Mouse (Mus musculus) myocyte (in vitro differentiated cells): ENCODE data around the gene Aff4. TPM values are rescaled to one million over a fixed set of nuclear protein-coding genes. Genes with fewer than 3 reads are reported as not detected.
"Not testable (repeated sequence)": the region's sequence is repeated elsewhere in the genome, so short reads cannot be mapped to it uniquely, and the experiment has no call there.

Experiments
- H3K27me3 ChIP-seq: one replicate; pipeline ENCODE4 v1.6.1; 2011; ENCODE audit not compliant: control insufficient read depth, insufficient read depth, insufficient read length
- H3K36me3 ChIP-seq: one replicate; pipeline ENCODE4 v1.6.1; 2011; ENCODE audit not compliant: control insufficient read depth, insufficient read depth
- H3K4me2 ChIP-seq: one replicate; pipeline ENCODE4 v1.6.1; 2011; ENCODE audit warnings: low read depth, control low read depth
- H3K4me3 ChIP-seq: one replicate; pipeline ENCODE4 v1.5.1; 2011; ENCODE audit warnings: mild to moderate bottlenecking, control low read depth, moderate library complexity
- H3K79me2 ChIP-seq: one replicate; pipeline ENCODE4 v1.6.1; 2011; ENCODE audit not compliant: control insufficient read depth, insufficient read depth
- H3ac ChIP-seq: one replicate; pipeline ENCODE4 v1.6.1; 2011; ENCODE audit not compliant: control insufficient read depth, insufficient read length
- CEBPB ChIP-seq: IDR thresholded peaks from 2 replicates; pipeline ENCODE4 v1.6.1; 2011; ENCODE audit warnings: mild to moderate bottlenecking, moderate library complexity; ENCODE audit not compliant: poor library complexity, insufficient read depth, severe bottlenecking
- E2F4 ChIP-seq: IDR thresholded peaks from one replicate; pipeline ENCODE4 v1.6.1; 2011; ENCODE audit warnings: mild to moderate bottlenecking, control low read depth, moderate library complexity; ENCODE audit not compliant: insufficient read depth
- MAX ChIP-seq: IDR thresholded peaks from one replicate; pipeline ENCODE4 v1.6.1; 2011; ENCODE audit warnings: low read depth, mild to moderate bottlenecking, control low read depth
- MYOD1 ChIP-seq, 3 experiments: IDR thresholded peaks; one replicate each; pipeline ENCODE4 v1.6.1; 2011; ENCODE audit warnings: control low read depth in 2 of 3, low read depth in 2 of 3, mild to moderate bottlenecking in 2 of 3, moderate library complexity in 1 of 3; ENCODE audit not compliant: insufficient read length in 2 of 3, control insufficient read depth in 1 of 3
- MYOG ChIP-seq, 3 experiments: IDR thresholded peaks; one replicate each; pipeline ENCODE4 v1.6.1; 2011; ENCODE audit warnings: control low read depth in 2 of 3, low read depth in 2 of 3, mild to moderate bottlenecking in 2 of 3; ENCODE audit not compliant: insufficient read length in 2 of 3, control insufficient read depth in 1 of 3, insufficient read depth in 1 of 3
- POLR2A ChIP-seq: IDR thresholded peaks from one replicate; pipeline ENCODE4 v1.6.1; 2011; ENCODE audit warnings: low read depth, mild to moderate bottlenecking, control low read depth, moderate library complexity; ENCODE audit not compliant: insufficient read length
- POLR2AphosphoS2 ChIP-seq: IDR thresholded peaks from one replicate; pipeline ENCODE4 v1.6.1; 2011; ENCODE audit warnings: low read depth, control low read depth; ENCODE audit not compliant: insufficient read length
- REST ChIP-seq: IDR thresholded peaks from one replicate; pipeline ENCODE4 v1.6.1; 2011; ENCODE audit warnings: mild to moderate bottlenecking, control low read depth, moderate library complexity; ENCODE audit not compliant: insufficient read depth, insufficient read length
- SRF ChIP-seq: IDR thresholded peaks from one replicate; pipeline ENCODE4 v1.6.1; 2011; ENCODE audit warnings: low read depth; ENCODE audit not compliant: control insufficient read depth, insufficient read length
- TCF12 ChIP-seq: IDR thresholded peaks from one replicate; pipeline ENCODE4 v1.6.1; 2011; ENCODE audit warnings: mild to moderate bottlenecking, control low read depth; ENCODE audit not compliant: poor library complexity, insufficient read depth, severe bottlenecking
- TCF3 ChIP-seq: IDR thresholded peaks from one replicate; pipeline ENCODE4 v1.6.1; 2011; ENCODE audit warnings: low read depth, control low read depth; ENCODE audit not compliant: insufficient read length
- USF1 ChIP-seq: IDR thresholded peaks from one replicate; pipeline ENCODE4 v1.6.1; 2011; ENCODE audit warnings: low read depth, mild to moderate bottlenecking, control low read depth, moderate library complexity
- polyA plus RNA-seq: library from polyadenylated mRNA; unstranded; fragments of >200 nt; fragmentation: generic; extraction: Trizol; gene quantifications from one replicate; pipeline ENCODE4 v1.2.1, GENCODE M21; 2012; ENCODE audit warnings: missing spikeins

Aff4 gene
- polyA plus RNA-seq, 1 experiment = 15.6 TPM

DNA sequence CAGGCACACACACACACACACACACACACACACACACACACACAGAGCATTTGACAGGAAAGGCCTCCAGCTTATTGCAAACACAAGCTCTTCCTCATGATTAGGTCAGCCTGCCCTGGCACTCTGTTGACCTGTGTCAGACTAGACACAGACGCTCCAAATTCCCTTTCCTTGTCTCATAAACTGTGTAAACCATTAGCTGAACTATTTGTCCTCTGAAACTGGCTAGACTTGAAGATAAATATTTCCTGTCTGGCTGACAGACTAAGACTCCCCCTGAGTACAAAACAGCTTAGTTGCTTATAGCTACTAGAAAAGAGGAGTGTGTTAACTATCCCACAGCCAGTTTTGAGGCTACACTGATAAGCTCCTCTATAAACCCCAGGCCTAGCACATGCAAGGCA lies 35.9 kb upstream of the Aff4 start:
- no peaks in the 10 kb centered on the region for H3K79me2 ChIP-seq
- H3ac ChIP-seq = no peak overlapping the region
- H3K4me3 ChIP-seq = no peak overlapping the region
- H3K27me3 ChIP-seq = no peaks in the 10 kb centered on the region
- H3K36me3 ChIP-seq = no peaks in the 10 kb centered on the region
- no peak overlapping the region for H3K4me2 ChIP-seq
- TF ChIP-seq CEBPB (no peak), MYOG (IDR thresholded peaks at IDR 0.05; ENCODE audit: control insufficient read depth in 1 of 3, insufficient read depth in 1 of 3, insufficient read length in 2 of 3, low read depth in 2 of 3) (no peak), USF1 (no peak), TCF3 (no peak), SRF (no peak)

DNA sequence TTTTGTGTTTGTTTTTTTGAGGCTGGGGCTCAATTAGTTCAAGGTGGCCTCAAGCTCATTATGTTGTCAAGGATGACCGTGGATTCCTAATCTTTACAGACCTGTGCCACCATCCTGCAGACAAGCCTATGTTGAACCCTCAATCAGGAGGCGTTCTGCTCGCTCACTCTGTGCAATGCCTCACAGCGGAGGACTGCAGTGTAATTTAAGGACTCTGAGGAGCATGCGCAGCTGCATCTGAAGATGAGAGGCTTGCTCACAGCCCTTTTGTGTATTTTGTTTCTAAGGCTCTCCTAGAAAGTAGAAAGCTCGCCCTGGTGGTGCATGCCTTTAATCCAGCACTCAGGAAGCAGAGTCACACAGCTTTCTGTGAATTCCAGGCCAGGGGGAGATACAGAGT lies 33.6 kb upstream of the Aff4 start:
- H3K36me3 ChIP-seq = no peaks in the 10 kb centered on the region
- no peak for TF ChIP-seq SRF
- TF ChIP-seq USF1 = no peak
- no peak for TF ChIP-seq E2F4
- no peak for TF ChIP-seq POLR2AphosphoS2
- TF ChIP-seq CEBPB = no peak
- TF ChIP-seq MYOG (IDR thresholded peaks at IDR 0.05; ENCODE audit: control insufficient read depth in 1 of 3, insufficient read depth in 1 of 3, insufficient read length in 2 of 3, low read depth in 2 of 3) = no peak
- TF ChIP-seq POLR2A = no peak
- TF ChIP-seq REST = no peak
- no peak for TF ChIP-seq MAX
- TF ChIP-seq TCF12 = no peak
- no peak for TF ChIP-seq TCF3
- no peak for TF ChIP-seq MYOD1 (IDR thresholded peaks at IDR 0.05; ENCODE audit: control insufficient read depth in 1 of 3, insufficient read length in 2 of 3, low read depth in 2 of 3)
- H3ac ChIP-seq = no peak overlapping the region
- H3K4me3 ChIP-seq = no peak overlapping the region
- H3K79me2 ChIP-seq = no peaks in the 10 kb centered on the region
- no peak overlapping the region for H3K4me2 ChIP-seq
- H3K27me3 ChIP-seq = no peaks in the 10 kb centered on the region

DNA sequence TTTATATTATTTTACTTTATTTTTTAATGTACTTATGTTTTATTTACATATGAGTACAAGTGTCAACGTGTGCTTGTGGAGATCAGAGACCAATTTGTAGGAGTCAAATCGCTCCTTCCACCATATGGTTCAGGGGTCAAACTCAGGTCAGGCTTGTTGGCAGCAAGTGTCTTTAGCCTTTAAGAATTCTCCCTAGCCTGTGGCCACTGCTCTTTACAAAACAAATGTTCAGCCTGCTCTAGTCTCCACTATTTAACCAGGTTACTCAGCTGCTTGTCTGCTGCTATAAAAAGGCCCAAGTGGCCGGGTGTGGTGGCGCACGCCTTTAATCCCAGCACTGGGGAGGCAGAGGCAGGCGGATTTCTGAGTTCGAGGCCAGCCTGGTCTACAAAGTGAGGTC lies 32.6 kb upstream of the Aff4 start:
- Histone ChIP-seq H3K4me2 (no peak overlapping the region), H3ac (no peak overlapping the region), H3K4me3 (no peak overlapping the region), H3K79me2 (no peaks in the 10 kb centered on the region), H3K36me3 (no peaks in the 10 kb centered on the region), H3K27me3 (no peaks in the 10 kb centered on the region)
- TF ChIP-seq E2F4 = no peak
- TF ChIP-seq TCF3 = no peak
- no peak for TF ChIP-seq MAX
- no peak for TF ChIP-seq CEBPB
- TF ChIP-seq POLR2AphosphoS2 = no peak
- no peak for TF ChIP-seq SRF
- TF ChIP-seq TCF12 = no peak
- no peak for TF ChIP-seq REST
- TF ChIP-seq USF1 = no peak

DNA sequence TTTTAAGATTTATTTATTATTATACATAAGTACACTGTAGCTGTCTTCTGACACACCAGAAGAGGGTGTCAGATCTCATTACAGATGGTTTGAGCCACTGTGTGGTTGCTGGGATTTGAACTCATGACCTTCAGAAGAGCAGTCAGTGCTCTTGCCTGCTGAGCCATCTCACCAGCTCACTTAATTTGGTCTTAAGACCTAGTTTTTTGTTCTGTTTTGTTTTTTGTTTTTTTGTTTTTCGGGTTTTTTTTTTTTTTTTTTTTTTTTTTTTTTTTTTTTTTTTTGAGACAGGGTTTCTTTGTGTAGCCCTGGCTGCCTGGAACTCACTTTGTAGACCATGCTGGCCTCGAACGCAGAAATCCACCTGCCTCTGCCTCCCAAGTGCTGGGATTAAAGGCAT lies 32.1 kb upstream of the Aff4 start:
- not testable (repeated sequence) for H3K36me3 ChIP-seq, H3K4me2 ChIP-seq, H3K4me3 ChIP-seq, H3K27me3 ChIP-seq, H3K79me2 ChIP-seq, H3ac ChIP-seq

DNA sequence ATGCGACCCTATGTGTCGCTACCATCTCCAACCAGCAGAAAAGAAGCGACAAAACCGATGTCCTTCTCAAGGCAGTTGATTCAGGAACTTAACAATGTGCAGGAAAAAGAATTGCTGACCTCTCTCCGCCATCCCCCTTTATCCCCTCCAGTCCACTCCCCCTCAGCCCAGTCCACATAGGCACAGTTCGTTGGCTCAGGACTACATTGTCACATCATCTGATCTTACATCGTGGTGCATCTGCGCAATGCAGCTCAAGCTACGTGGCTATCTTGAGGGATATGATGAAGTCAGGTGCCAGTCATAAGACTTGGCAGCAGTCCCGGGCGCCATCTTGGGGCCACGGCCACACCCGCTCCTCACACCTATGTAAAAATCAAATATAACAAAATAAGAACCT lies 30.8 kb upstream of the Aff4 start:
- H3K4me3 ChIP-seq, H3K4me2 ChIP-seq, H3K27me3 ChIP-seq, H3K79me2 ChIP-seq, H3K36me3 ChIP-seq, H3ac ChIP-seq: not testable (repeated sequence)

DNA sequence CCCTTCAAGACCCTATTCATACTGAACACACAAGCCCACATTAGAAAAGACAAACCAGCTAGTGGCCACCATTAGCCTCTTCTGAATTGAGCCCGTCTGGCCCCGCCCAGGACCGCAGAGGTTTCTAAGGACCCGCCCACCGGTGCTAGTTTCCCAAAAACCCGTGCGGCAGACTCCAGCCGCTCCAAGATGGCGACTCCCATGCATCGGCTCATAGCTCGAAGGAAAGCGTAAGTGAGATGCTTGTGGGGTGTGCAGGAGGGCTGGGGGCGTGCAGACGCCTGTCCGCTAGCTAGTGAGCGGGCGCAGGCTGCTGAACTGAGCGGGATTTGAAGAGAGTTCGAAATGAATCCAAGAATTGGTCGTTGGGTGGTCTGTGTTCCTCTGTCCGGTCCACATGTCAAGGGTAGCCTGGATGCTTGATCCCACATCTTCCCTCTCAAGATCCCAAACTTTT lies 26.1 kb upstream of the Aff4 start, which contains the start of gene Zcchc10:
Zcchc10 (plus strand) TSS at position 168 of the 457 bp plus-strand sequence.
- H3K79me2 ChIP-seq = peaks cover 19% of the 10 kb centered on the region
- peaks cover 18% of the 10 kb centered on the region for H3K36me3 ChIP-seq
- TF ChIP-seq SRF (no peak), POLR2AphosphoS2 (peak; percentile 83), POLR2A (peak; percentile 89)
- H3K4me3 ChIP-seq = peak within 1 kb of the TSS; percentile 44
- peak within 1 kb of the TSS; percentile 77 for H3K4me2 ChIP-seq
- peak within 1 kb of the TSS; percentile 81 for H3ac ChIP-seq
- H3K27me3 ChIP-seq = no peaks in the 10 kb centered on the region
